Mouse (Mus musculus) intestine, embryonic 14.5 days (tissue): ENCODE data around the gene C5ar1. TPM values are rescaled to one million over a fixed set of nuclear protein-coding genes. Genes with fewer than 3 reads are reported as not detected.
A peak's percentile ranks its signal among the peaks of the same experiment; 100 is the strongest.

ENCODE experiments used
- ATAC-seq: fragments of 200-750 bp; cut with Nextera tagmentation; replicated peaks from 2 replicates; pipeline ENCODE4 v1.8.0; 2017; ENCODE audit warnings: low read depth, moderate number of reproducible peaks, moderate TSS enrichment, moderate library complexity; ENCODE audit not compliant: low FRiP score, low TSS enrichment
- DNase-seq: peaks from one replicate; pipeline ENCODE4 v3.0.0-alpha.2; 2018; ENCODE audit warnings: low spot score
- H3K27ac ChIP-seq: fragments of 300-500 bp; sonication (generic); 2 replicates; pipeline ENCODE4 v1.5.1; 2014; ENCODE audit warnings: low read depth, mild to moderate bottlenecking, control low read depth
- H3K27me3 ChIP-seq: fragments of 300-500 bp; sonication (generic); replicated peaks from 2 replicates; pipeline ENCODE4 v1.6.1; 2014; ENCODE audit warnings: low read length, control low read depth; ENCODE audit not compliant: control insufficient read depth, insufficient read depth
- H3K36me3 ChIP-seq: fragments of 300-500 bp; sonication (generic); 2 replicates; pipeline ENCODE4 v1.6.1; 2014; ENCODE audit warnings: low read length, control low read depth; ENCODE audit not compliant: control insufficient read depth, insufficient read depth
- H3K4me1 ChIP-seq: fragments of 300-500 bp; sonication (generic); replicated peaks from 2 replicates; pipeline ENCODE4 v1.6.1; 2014; ENCODE audit warnings: low read length, control low read depth, mixed read lengths; ENCODE audit not compliant: control insufficient read depth, insufficient read depth
- H3K4me2 ChIP-seq: fragments of 300-500 bp; sonication (generic); 2 replicates; pipeline ENCODE4 v1.6.1; 2014; ENCODE audit warnings: low read length
- H3K4me3 ChIP-seq: fragments of 300-500 bp; sonication (generic); 2 replicates; pipeline ENCODE4 v1.5.1; 2014; ENCODE audit warnings: low read depth, low read length, control low read depth, mixed read lengths
- H3K9ac ChIP-seq: fragments of 300-500 bp; sonication (generic); 2 replicates; pipeline ENCODE4 v1.6.1; 2014; ENCODE audit warnings: mild to moderate bottlenecking, low read length
- H3K9me3 ChIP-seq: fragments of 300-500 bp; sonication (generic); 2 replicates; pipeline ENCODE4 v1.6.1; 2016; ENCODE audit warnings: low read length, control low read depth; ENCODE audit not compliant: control insufficient read depth
- WGBS: fragments of 180-500 bp; shearing (Covaris S2); extraction: QIAGEN DNeasy Blood & Tissue Kit; methylation state at CpG from one replicate; pipeline ENCODE4 v1.1.7; 2014; 5-methylcytosine and 5-hydroxymethylcytosine counted together
- polyA plus RNA-seq: library from polyadenylated mRNA; unstranded; fragments of >200 nt; fragmentation: Nextera tagmentation; extraction: Ambion mirVana; gene quantifications from 2 replicates; pipeline ENCODE4 v1.2.1, GENCODE M21; 2014

Gene C5ar1
- polyA plus RNA-seq, 1 experiment from 2014 or later, result 1.8 TPM

DNA sequence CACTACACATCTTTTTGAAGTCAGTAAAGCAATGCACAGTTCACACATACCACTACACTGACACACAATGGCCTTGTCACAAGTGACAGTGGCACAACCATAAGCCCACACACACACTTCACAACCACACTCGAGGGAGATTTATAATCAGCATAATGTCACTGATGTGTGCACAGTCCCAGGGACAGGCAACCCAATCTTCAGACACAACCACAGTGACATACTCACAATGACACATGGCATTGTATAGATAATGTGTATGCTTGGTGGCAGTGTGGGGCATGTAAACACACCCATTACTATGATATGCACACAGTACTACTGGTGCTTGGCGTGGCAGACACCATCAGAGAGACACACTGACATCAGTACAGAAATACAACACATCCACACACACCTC, 36.8 kb upstream of the C5ar1 start:
- Histone ChIP-seq H3K9ac (no peak overlapping the region), H3K4me1 (peaks cover 26% of the 10 kb centered on the region), H3K9me3 (no peaks in the 10 kb centered on the region), H3K36me3 (no peaks in the 10 kb centered on the region), H3K4me2 (peak overlapping the region; percentile 67; the same call in 1 of the 2 replicates), H3K27ac (peak overlapping the region; percentile 75; the same call in 1 of the 2 replicates), H3K27me3 (no peaks in the 10 kb centered on the region), H3K4me3 (no peak overlapping the region)
- ATAC-seq (no peak), DNase-seq (no peak)
- 43% methylated on average over 2 of the region's 2 CpGs for WGBS

DNA sequence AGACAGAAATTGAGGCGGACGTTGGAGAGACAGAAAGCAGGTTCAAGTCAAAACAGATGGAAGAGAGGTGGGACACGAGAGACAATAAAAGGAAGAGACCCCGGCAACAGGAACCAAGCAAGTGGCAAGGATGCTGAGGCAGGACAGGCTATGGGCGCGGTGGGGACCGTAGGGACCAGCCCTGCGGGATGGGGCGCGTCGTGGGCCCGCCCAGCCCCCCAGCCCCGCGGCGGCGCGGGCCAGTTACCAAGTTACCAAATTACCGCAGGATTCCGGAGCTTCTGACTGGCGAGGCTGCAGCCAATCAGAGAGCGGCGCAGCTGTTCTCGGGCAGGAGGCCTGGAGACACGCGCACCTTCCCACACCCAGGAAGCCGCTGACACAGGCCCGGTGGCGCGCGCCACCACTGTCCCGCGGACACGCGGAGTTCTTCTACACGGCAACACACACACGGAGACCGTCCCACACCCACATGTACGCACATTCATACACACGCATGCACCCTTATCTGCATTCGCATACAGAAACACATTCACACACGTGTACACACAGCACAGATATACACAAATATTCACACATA, 36.1 kb upstream of the C5ar1 start:
- peak overlapping the region; percentile 44 for H3K9ac ChIP-seq
- no peaks in the 10 kb centered on the region for H3K27me3 ChIP-seq
- H3K4me1 ChIP-seq, result peaks cover 26% of the 10 kb centered on the region
- H3K27ac ChIP-seq, result peak overlapping the region; percentile 84
- no peaks in the 10 kb centered on the region for H3K36me3 ChIP-seq
- peak; percentile 64 for ATAC-seq
- DNase-seq, result peak; percentile 82
- no peaks in the 10 kb centered on the region for H3K9me3 ChIP-seq
- H3K4me2 ChIP-seq, result peak overlapping the region; percentile 67
- under 1% methylated on average over 41 of the region's 41 CpGs for WGBS
- peak overlapping the region; percentile 34 for H3K4me3 ChIP-seq

DNA sequence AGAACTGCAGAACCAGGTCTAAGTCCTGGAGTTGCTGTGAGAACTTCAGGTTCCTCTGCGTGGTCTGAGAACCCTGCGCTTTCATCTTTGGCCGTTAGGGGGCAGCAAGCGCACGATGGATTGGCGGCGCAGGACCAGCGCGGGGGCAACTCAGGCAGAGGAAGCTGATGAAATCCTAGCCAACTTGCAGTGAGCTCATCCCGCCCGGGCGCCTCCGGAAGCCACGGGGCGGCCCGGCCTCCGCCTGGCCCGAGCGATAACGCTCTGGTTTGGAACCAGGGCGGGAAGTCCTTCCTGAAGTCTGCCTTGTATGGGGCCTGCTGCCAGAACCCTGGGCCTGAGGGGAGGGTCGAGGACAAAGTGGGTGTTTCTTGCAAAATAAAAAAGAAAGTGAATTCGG, 35.5 kb upstream of the C5ar1 start:
- peaks cover 21% of the 10 kb centered on the region for H3K4me1 ChIP-seq
- H3K36me3 ChIP-seq, result no peaks in the 10 kb centered on the region
- peak overlapping the region; percentile 34 for H3K4me3 ChIP-seq
- DNase-seq (peak; percentile 99), ATAC-seq (peak; percentile 84)
- peak overlapping the region; percentile 44 for H3K9ac ChIP-seq
- peak overlapping the region; percentile 84 for H3K27ac ChIP-seq
- under 1% methylated on average over 23 of the region's 23 CpGs for WGBS
- no peaks in the 10 kb centered on the region for H3K9me3 ChIP-seq
- no peaks in the 10 kb centered on the region for H3K27me3 ChIP-seq
- peak overlapping the region; percentile 67 for H3K4me2 ChIP-seq

DNA sequence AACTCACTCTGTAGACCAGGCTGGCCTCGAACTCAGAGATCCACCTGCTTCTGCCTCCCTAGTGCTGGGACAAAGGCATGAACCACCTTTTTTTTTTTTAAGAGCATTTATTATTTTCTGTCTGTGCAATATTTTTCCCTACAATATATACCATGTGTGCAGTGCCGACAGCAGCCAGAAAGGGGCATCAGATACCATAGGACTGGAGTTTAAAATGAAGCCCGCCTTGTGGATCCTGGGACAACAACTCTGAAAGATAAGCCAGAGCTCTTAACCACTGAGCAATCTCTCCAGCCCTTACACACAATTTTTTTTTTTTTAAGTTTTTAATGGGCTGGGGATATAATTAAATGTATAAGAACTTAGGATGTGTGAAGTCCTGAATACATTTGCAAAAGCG, 35.0 kb upstream of the C5ar1 start:
- Histone ChIP-seq H3K36me3 (no peaks in the 10 kb centered on the region), H3K27ac (peak overlapping the region; percentile 84; the same call in 1 of the 2 replicates)

DNA sequence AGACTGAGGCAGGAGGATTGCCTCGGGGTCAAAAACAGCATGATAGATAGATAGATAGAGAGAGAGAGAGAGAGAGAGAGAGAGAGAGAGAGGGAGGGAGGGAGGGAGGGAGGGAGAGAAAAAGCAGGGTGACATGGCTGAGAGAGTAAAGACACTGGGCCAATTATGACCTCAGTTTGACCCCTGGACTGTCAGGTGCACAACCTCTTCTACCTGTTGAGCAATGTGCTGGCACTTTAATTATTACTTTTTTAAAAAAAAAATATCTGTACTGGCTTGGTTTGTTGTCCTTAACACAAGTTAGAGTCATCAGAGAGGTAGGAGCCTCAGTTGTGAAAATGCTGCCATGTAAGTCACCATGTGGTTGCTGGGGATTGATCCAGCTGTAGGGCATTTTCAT, 28.5 kb upstream of the C5ar1 start:
- 76% methylated on average over 1 of the region's 1 CpGs for WGBS
- Histone ChIP-seq H3K9me3 (no peaks in the 10 kb centered on the region), H3K4me1 (peaks cover 6% of the 10 kb centered on the region; the same call in 1 of the 2 replicates), H3K9ac (no peak overlapping the region), H3K4me2 (no peak overlapping the region), H3K27ac (no peak overlapping the region), H3K36me3 (peaks cover 16% of the 10 kb centered on the region), H3K27me3 (no peaks in the 10 kb centered on the region), H3K4me3 (no peak overlapping the region)
- ATAC-seq (no peak), DNase-seq (no peak)

More for the DNA sequence above, 35.0 kb upstream of the C5ar1 start:
- Histone ChIP-seq H3K9me3 (no peaks in the 10 kb centered on the region), H3K9ac (no peak overlapping the region), H3K4me2 (peak overlapping the region; percentile 67), H3K27me3 (no peaks in the 10 kb centered on the region), H3K4me3 (peak overlapping the region; percentile 34), H3K4me1 (peaks cover 21% of the 10 kb centered on the region)
- 27% methylated on average over 4 of the region's 4 CpGs for WGBS
- DNase-seq, result peak; percentile 76
- peak; percentile 38 for ATAC-seq

DNA sequence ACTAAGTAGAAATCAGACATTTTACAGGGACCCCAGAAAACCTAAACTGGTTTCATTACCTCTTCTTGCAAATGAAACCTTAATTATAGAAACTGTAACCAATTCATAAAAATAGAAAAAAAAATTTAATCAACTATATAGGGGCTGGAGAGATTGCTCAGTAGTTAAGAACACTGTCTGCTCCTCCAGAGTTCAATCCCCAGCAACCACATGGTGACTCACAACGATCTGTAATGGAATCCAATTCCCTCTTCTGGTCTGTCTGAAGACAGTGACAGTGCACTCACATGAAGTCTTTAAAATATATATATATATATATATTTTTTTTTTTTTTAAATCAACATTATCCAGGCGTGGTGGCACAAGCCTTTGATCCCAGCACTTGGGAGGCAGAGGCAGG, 27.7 kb upstream of the C5ar1 start:
- Histone ChIP-seq H3K36me3 (peaks cover 24% of the 10 kb centered on the region), H3K9ac (peak overlapping the region; percentile 78), H3K4me1 (peaks cover 6% of the 10 kb centered on the region; the same call in 1 of the 2 replicates), H3K4me3 (peak overlapping the region; percentile 68), H3K4me2 (peak overlapping the region; percentile 60), H3K9me3 (no peaks in the 10 kb centered on the region), H3K27ac (peak overlapping the region; percentile 98), H3K27me3 (no peaks in the 10 kb centered on the region)
- WGBS, result 87% methylated on average over 2 of the region's 2 CpGs
- ATAC-seq (no peak), DNase-seq (no peak)

DNA sequence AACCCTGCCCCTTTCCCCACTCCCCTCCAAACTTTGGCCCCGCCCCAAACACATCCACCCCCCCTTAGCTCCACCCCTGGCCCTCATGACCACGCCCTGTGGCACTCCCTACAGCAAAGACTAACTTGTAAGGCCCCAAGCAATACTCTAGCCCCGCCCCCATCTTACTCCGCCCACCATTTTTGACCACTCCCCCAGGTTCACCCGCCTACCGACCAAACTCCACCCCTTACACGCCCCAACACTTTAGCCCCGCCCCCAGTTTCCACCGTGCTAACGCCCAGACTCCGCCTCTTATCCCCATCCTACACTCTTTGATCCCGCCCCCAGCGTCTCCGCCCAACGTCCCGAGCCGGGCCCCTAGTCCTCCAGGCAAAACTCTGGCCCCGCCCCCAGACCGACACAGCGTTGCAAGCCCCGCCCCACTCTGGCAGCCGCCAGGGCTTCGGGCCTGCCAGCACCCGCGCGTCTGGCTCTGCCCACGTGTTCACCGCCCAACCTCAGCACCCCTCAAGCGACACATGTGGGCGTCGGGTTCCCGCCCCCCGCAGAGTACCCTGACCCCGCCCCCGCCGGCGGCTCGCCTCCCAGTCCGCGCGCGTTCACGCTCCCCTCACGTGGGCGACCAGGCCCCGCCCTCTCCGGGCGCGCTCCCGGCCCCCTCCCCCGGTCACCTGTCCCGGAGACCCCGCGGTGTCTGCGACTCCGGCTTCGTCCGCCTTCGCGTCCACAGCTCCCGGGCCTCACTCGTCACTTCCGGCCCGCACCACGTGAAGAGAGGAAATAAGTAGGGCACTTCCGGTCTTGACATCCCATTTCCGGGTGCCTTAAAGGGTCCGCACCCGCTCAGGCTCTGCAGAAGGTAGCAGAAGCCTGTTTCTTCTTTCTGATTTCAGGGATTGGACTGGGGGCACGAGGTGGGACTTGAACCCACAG, 27.0 kb upstream of the C5ar1 start, which contains the start of gene Ccdc9:
Gene Ccdc9, minus strand, starts transcription at position 770 of the 936 bp plus-strand sequence.
- peaks cover 6% of the 10 kb centered on the region; the same call in 1 of the 2 replicates for H3K4me1 ChIP-seq
- peak within 1 kb of the TSS; percentile 60 for H3K4me2 ChIP-seq
- peak within 1 kb of the TSS; percentile 98 for H3K27ac ChIP-seq
- H3K36me3 ChIP-seq, result peaks cover 31% of the 10 kb centered on the region
- H3K9me3 ChIP-seq, result no peaks in the 10 kb centered on the region
- H3K4me3 ChIP-seq, result peak within 1 kb of the TSS; percentile 68
- peak within 1 kb of the TSS; percentile 78 for H3K9ac ChIP-seq
- DNase-seq (peak; percentile 100), ATAC-seq (peak; percentile 91)
- under 1% methylated on average over 67 of the region's 70 CpGs for WGBS
- H3K27me3 ChIP-seq, result no peaks in the 10 kb centered on the region

DNA sequence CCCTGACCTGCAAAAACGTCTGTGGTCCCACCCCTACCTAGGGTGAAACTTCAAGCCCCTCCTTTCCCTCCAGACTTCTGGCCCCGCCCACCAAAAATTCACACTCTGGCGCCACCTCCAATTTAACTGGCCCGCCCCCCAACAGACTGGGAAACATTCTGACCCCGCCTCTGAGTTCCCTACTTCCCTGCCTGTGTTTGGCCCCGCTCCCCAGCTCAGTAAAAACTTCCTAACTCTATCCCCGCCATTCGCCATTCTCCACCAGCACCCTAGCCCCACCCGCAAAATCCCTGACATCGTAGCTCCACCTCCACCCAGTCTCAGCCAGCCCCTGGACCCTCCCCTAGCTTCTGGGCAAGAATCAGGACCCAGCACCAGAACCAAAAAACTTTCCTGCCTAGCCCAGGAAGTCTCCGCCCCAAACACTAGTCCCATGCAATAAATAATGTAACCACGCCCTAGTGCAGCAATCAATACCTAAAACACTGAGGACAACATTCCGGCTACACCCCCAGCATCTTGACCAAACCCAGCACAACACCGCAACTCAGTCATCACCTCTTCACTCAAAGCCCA, 26.2 kb upstream of the C5ar1 start:
- Histone ChIP-seq H3K4me3 (peak overlapping the region; percentile 68), H3K4me1 (peaks cover 6% of the 10 kb centered on the region; the same call in 1 of the 2 replicates), H3K27me3 (no peaks in the 10 kb centered on the region), H3K36me3 (peaks cover 39% of the 10 kb centered on the region), H3K9ac (peak overlapping the region; percentile 15; the same call in 1 of the 2 replicates), H3K9me3 (no peaks in the 10 kb centered on the region), H3K4me2 (peak overlapping the region; percentile 60), H3K27ac (peak overlapping the region; percentile 98; the same call in 1 of the 2 replicates)
- ATAC-seq (peak; percentile 56), DNase-seq (peak; percentile 81)
- under 1% methylated on average over 14 of the region's 14 CpGs for WGBS
